Mouse (Mus musculus) hindbrain, postnatal 0 days (tissue): Measurements from ENCODE around the gene Sphkap. TPM values are rescaled to one million over a fixed set of nuclear protein-coding genes. Genes with fewer than 3 reads are reported as not detected.
A peak's percentile ranks its signal among the peaks of the same experiment; 100 is the strongest.

Source experiments
- ATAC-seq: fragments of 200-750 bp; cut with Nextera tagmentation; 2 replicates; pipeline ENCODE4 v1.8.0; 2017; ENCODE audit warnings: mild to moderate bottlenecking, moderate TSS enrichment, moderate library complexity
- DNase-seq: peaks from one replicate; pipeline ENCODE4 v3.0.0-alpha.2; 2015; ENCODE audit warnings: low spot score
- H3K27ac ChIP-seq: fragments of 300-500 bp; sonication (generic); 2 replicates; pipeline ENCODE4 v1.5.1; 2014; ENCODE audit warnings: mild to moderate bottlenecking
- H3K27me3 ChIP-seq: fragments of 300-500 bp; sonication (generic); 2 replicates; pipeline ENCODE4 v1.6.1; 2014; ENCODE audit warnings: low read length, mixed read lengths; ENCODE audit not compliant: insufficient read depth
- H3K36me3 ChIP-seq: fragments of 300-500 bp; sonication (generic); 2 replicates; pipeline ENCODE4 v1.6.1; 2014; ENCODE audit warnings: low read length, mixed read lengths; ENCODE audit not compliant: insufficient read depth
- H3K4me1 ChIP-seq: fragments of 300-500 bp; sonication (generic); 2 replicates; pipeline ENCODE4 v1.6.1; 2014; ENCODE audit warnings: antibody characterized with exemption, low read length, mixed read lengths; ENCODE audit not compliant: insufficient read depth
- H3K4me2 ChIP-seq: fragments of 300-500 bp; sonication (generic); 2 replicates; pipeline ENCODE4 v1.6.1; 2014; ENCODE audit warnings: low read depth, mild to moderate bottlenecking, low read length, moderate library complexity, mixed read lengths
- H3K4me3 ChIP-seq: fragments of 300-500 bp; sonication (generic); 2 replicates; pipeline ENCODE4 v1.5.1; 2014; ENCODE audit warnings: low read length
- H3K9ac ChIP-seq: fragments of 300-500 bp; sonication (generic); replicated peaks from 2 replicates; pipeline ENCODE4 v1.6.1; 2014; ENCODE audit warnings: mild to moderate bottlenecking, low read length, moderate library complexity, mixed read lengths
- H3K9me3 ChIP-seq: fragments of 300-500 bp; sonication (generic); 2 replicates; pipeline ENCODE4 v1.6.1; 2016; ENCODE audit warnings: low read length, mixed read lengths
- CTCF ChIP-seq: IDR thresholded peaks from 2 replicates; pipeline ENCODE4 v1.5.1; 2016; ENCODE audit warnings: antibody characterized with exemption, control low read depth, low read depth
- WGBS: fragments of 180-500 bp; shearing (Covaris S2); extraction: QIAGEN DNeasy Blood & Tissue Kit; methylation state at CpG from one replicate; pipeline ENCODE4 v1.1.7; 2014; 5-methylcytosine and 5-hydroxymethylcytosine counted together
- polyA plus RNA-seq: library from polyadenylated mRNA; unstranded; fragments of >200 nt; fragmentation: Nextera tagmentation; extraction: Ambion mirVana; gene quantifications from 2 replicates; pipeline ENCODE4 v1.2.1, GENCODE M21; 2015
- total RNA-seq: library from RNA; depleted of rRNA; stranded (reverse); fragments of >200 nt; gene quantifications from 2 replicates; pipeline ENCODE4 v1.2.3, GENCODE M21; 2014

Gene Sphkap
- total and polyA plus RNA-seq, 2 experiments from 2014 or later = 23.7 to 76.3 TPM

- no peak overlapping the region for H3K4me2 ChIP-seq
- TF ChIP-seq CTCF = no peak
- no peaks in the 10 kb centered on the region for H3K4me1 ChIP-seq
- no peak overlapping the region for H3K4me3 ChIP-seq
- peak; percentile 52 for DNase-seq
- H3K9ac ChIP-seq = no peak overlapping the region
- no peaks in the 10 kb centered on the region for H3K36me3 ChIP-seq
- no peaks in the 10 kb centered on the region for H3K27me3 ChIP-seq
- no peaks in the 10 kb centered on the region for H3K9me3 ChIP-seq
- ATAC-seq = 0 out of 2 replicates have a peak, but pooled peaks have one; percentile 58
- peak overlapping the region; percentile 51; the same call in 1 of the 2 replicates for H3K27ac ChIP-seq
- 63% methylated on average over 6 of the region's 6 CpGs for WGBS
Measured at GRCm38 (mm10) chr1:83311607-83312295, 96.2 kb downstream of the Sphkap start.

DNA sequence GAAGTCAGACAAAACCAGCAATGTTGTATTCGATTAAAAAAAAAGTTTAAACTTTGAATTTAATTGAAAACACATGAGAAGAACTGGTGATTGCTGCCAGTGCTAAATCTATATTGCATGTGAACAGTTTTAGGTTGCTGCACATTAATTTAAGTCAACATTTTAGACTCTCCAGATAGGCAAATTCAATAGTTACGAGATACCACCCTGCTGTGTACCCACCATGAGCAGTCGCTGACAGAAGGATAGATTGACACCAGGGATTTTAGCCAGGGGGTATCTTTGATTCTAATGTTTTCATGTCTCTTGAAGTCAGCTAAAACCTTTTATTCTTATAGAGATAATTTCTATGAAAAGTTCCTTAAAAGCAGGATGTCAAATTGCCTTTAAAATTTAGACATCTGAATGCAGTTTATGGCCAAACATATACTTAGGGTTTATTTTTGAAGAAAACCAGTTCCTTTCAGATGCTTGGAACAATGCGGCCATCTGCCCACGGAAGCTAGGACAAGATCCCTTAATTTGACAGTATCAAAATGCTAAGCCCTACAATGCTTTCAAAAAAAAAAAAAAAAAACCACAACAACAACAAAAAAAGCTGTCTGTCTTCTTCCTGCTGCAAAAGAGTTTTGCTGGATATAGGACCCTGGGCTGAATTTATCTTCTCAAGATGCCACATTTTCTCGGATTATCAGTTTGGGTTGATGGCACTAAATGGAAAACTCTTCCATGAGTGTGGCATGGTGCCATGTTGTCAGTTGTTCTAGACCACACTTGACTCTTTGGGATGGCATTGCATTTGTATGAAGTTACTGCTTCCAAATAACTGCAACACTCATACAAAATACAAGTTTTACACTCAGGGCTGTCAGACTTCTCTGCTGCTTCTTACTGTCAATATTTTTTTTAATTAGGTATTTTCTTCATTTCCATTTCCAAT, 110.6 kb downstream of the Sphkap start:
- Histone ChIP-seq H3K9me3 (no peaks in the 10 kb centered on the region), H3K9ac (no peak overlapping the region), H3K4me3 (no peak overlapping the region), H3K4me2 (no peak overlapping the region), H3K36me3 (no peaks in the 10 kb centered on the region), H3K4me1 (0 out of 2 replicates have a peak, but pooled peaks cover 4% of the 10 kb centered on the region), H3K27ac (no peak overlapping the region), H3K27me3 (no peaks in the 10 kb centered on the region)
- TF ChIP-seq CTCF = no peak
- WGBS = 51% methylated on average over 6 of the region's 6 CpGs
- DNase-seq = no peak
- no peak for ATAC-seq

- H3K4me3 ChIP-seq = no peak overlapping the region
- H3K27me3 ChIP-seq = no peaks in the 10 kb centered on the region
- no peaks in the 10 kb centered on the region for H3K4me1 ChIP-seq
- DNase-seq (no peak), ATAC-seq (no peak)
- no peaks in the 10 kb centered on the region for H3K9me3 ChIP-seq
- WGBS = 62% methylated on average over 7 of the region's 7 CpGs
- H3K9ac ChIP-seq = no peak overlapping the region
- no peak for TF ChIP-seq CTCF
- no peak overlapping the region for H3K4me2 ChIP-seq
- H3K27ac ChIP-seq = no peak overlapping the region
- H3K36me3 ChIP-seq = no peaks in the 10 kb centered on the region
Measured at GRCm38 (mm10) chr1:83285866-83286265, 122.1 kb downstream of the Sphkap start.

DNA sequence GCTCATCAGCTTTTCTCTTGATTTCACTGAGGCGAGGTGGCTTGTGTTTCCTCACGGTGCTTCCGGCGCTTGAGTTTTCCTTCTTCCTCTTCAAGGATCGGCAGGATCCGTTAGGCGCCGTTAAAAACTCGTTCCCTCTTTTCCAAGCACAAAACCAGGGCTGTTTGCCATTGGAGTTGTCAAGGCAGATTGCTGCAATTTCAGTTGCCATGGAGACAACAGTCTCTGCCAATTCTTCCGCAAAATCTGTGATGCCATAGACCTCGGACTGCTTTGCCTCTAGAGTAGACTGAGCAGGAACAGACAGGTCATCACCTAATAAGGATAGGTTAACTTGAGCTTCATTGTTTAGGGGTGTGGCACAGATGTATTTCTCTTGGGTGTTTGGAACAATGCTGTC, 131.0 kb downstream of the Sphkap start:
- Histone ChIP-seq H3K27ac (peak overlapping the region; percentile 54), H3K9me3 (no peaks in the 10 kb centered on the region), H3K4me3 (no peak overlapping the region), H3K27me3 (no peaks in the 10 kb centered on the region), H3K36me3 (no peaks in the 10 kb centered on the region), H3K4me2 (0 out of 2 replicates have a peak overlapping the region, but pooled peaks have one; percentile 6), H3K9ac (no peak overlapping the region), H3K4me1 (peaks cover 6% of the 10 kb centered on the region; the same call in 1 of the 2 replicates)
- 32% methylated on average over 11 of the region's 11 CpGs for WGBS
- DNase-seq = peak; percentile 91
- TF ChIP-seq CTCF = no peak
- ATAC-seq = peak; percentile 92

DNA sequence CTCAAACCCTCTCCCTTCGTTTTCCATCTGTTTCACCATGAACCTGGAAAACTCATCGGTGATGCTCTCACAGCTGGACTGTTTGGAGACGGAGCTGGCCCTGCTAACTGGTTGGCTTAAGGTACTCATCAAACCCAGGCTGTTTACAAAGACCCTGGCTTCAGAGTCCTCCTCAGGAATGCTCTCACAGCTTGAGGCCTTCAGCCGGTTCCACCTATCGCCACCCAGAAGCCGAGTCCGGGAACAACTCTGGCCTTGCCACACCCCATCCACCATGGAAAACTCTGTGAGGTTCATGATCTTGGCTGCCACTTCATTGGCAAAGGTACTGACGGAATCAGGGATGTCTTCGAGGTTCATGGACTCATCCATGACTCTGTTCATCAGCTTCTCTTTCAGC, 131.4 kb downstream of the Sphkap start:
- H3K9ac ChIP-seq = no peak overlapping the region
- no peaks in the 10 kb centered on the region for H3K27me3 ChIP-seq
- ATAC-seq = peak; percentile 44
- no peaks in the 10 kb centered on the region for H3K36me3 ChIP-seq
- H3K4me1 ChIP-seq = peaks cover 6% of the 10 kb centered on the region; the same call in 1 of the 2 replicates
- H3K4me3 ChIP-seq = no peak overlapping the region
- H3K27ac ChIP-seq = peak overlapping the region; percentile 54
- TF ChIP-seq CTCF = no peak
- 0 out of 2 replicates have a peak overlapping the region, but pooled peaks have one; percentile 6 for H3K4me2 ChIP-seq
- 68% methylated on average over 9 of the region's 9 CpGs for WGBS
- peak; percentile 7 for DNase-seq
- H3K9me3 ChIP-seq = no peaks in the 10 kb centered on the region

- DNase-seq = no peak
- no peak for TF ChIP-seq CTCF
- WGBS = 88% methylated on average over 1 of the region's 1 CpGs
- H3K27ac ChIP-seq = no peak overlapping the region
- no peak for ATAC-seq
- no peak overlapping the region for H3K4me3 ChIP-seq
- H3K4me1 ChIP-seq = no peaks in the 10 kb centered on the region
- H3K9me3 ChIP-seq = no peaks in the 10 kb centered on the region
- H3K27me3 ChIP-seq = no peaks in the 10 kb centered on the region
- H3K4me2 ChIP-seq = no peak overlapping the region
- H3K36me3 ChIP-seq = no peaks in the 10 kb centered on the region
- H3K9ac ChIP-seq = no peak overlapping the region
Measured at GRCm38 (mm10) chr1:83251746-83252145, 156.3 kb downstream of the Sphkap start.
